Mouse (Mus musculus) testis, adult 2 months (tissue): ENCODE results near the gene Gm20388.

Source experiments
- CTCF ChIP-seq: fragments of 200-500 bp; IDR thresholded peaks from 2 replicates; pipeline ENCODE4 v1.5.1; 2012; ENCODE audit warnings: low read depth, mild to moderate bottlenecking, inconsistent platforms, low read length, moderate library complexity; ENCODE audit not compliant: control insufficient read depth, insufficient read depth, insufficient replicate concordance
- POLR2A ChIP-seq: fragments of 200-500 bp; IDR thresholded peaks from 2 replicates; pipeline ENCODE4 v1.6.1; 2012; ENCODE audit warnings: low read depth, mild to moderate bottlenecking, inconsistent platforms, low read length, moderate library complexity; ENCODE audit not compliant: control insufficient read depth

GRCm38 (mm10) chr8:121076555-121076954 lies 1165.9 kb downstream of the Gm20388 start:
- TF ChIP-seq CTCF (no peak), POLR2A (no peak)
